Mouse (Mus musculus) heart, adult 11 months (tissue): ENCODE measurements around the gene Hesx1.
A peak's percentile ranks its signal among the peaks of the same experiment; 100 is the strongest.

Experiments
- DNase-seq: peaks from one replicate; pipeline ENCODE4 v3.0.0; 2022

Hesx1 gene

GRCm38 (mm10) chr14:27017936-27018335 is 23.7 kb downstream of the Hesx1 start:
- no peak for DNase-seq

- DNase-seq, result no peak
Measured at GRCm38 (mm10) chr14:27019850-27020249, 25.6 kb downstream of the Hesx1 start.

GRCm38 (mm10) chr14:27022876-27023275 is 28.7 kb downstream of the Hesx1 start:
- DNase-seq, result no peak

GRCm38 (mm10) chr14:27024664-27025063 is 30.4 kb downstream of the Hesx1 start:
- no peak for DNase-seq

- peak; percentile 89 for DNase-seq
Measured at GRCm38 (mm10) chr14:27029771-27030173, 35.6 kb downstream of the Hesx1 start.

- peak; percentile 90 for DNase-seq
Measured at GRCm38 (mm10) chr14:27031142-27031541, 36.9 kb downstream of the Hesx1 start.

GRCm38 (mm10) chr14:27037513-27037912 is 43.3 kb downstream of the Hesx1 start:
- DNase-seq, result no peak

- DNase-seq, result peak; percentile 99
Measured at GRCm38 (mm10) chr14:27038783-27039182, 44.6 kb downstream of the Hesx1 start, which contains the start of gene Il17rd. TSS of gene Il17rd (plus strand) at chr14:27038941.

GRCm38 (mm10) chr14:27039281-27040248 is 45.3 kb downstream of the Hesx1 start:
- peak; percentile 96 for DNase-seq

- no peak for DNase-seq
Measured at GRCm38 (mm10) chr14:27040451-27040850, 46.2 kb downstream of the Hesx1 start.

GRCm38 (mm10) chr14:27042280-27042983 is 48.2 kb downstream of the Hesx1 start:
- peak; percentile 90 for DNase-seq

- peak; percentile 92 for DNase-seq
Measured at GRCm38 (mm10) chr14:27043416-27043815, 49.2 kb downstream of the Hesx1 start.

- peak; percentile 97 for DNase-seq
Measured at GRCm38 (mm10) chr14:27044221-27044966, 50.2 kb downstream of the Hesx1 start.

- peak; percentile 96 for DNase-seq
Measured at GRCm38 (mm10) chr14:27044967-27045361, 50.7 kb downstream of the Hesx1 start.

- DNase-seq, result no peak
Measured at GRCm38 (mm10) chr14:27048231-27048956, 54.2 kb downstream of the Hesx1 start.

GRCm38 (mm10) chr14:27050043-27050442 is 55.8 kb downstream of the Hesx1 start:
- no peak for DNase-seq

- DNase-seq, result no peak
Measured at GRCm38 (mm10) chr14:27050560-27051510, 56.6 kb downstream of the Hesx1 start.

- DNase-seq, result no peak
Measured at GRCm38 (mm10) chr14:27051511-27051895, 57.3 kb downstream of the Hesx1 start.
